Mouse (Mus musculus) layer of hippocampus, adult 11-12 months (tissue): ENCODE measurements at regions not wholly inside any gene's neighbourhood (a gene's known extent, or its start where the extent isn't known, plus 50 kb on each side); places are given as distances from the start of the nearest gene placed in this dataset.

ENCODE experiments used
- DNase-seq: peaks from one replicate; pipeline ENCODE4 v3.0.0; 2022; ENCODE audit warnings: low spot score

- peak; percentile 47 for DNase-seq
These were observed 62.8 kb upstream of the Las1l start for GRCm38 (mm10) chrX:96019556-96019955.

GRCm38 (mm10) chrX:96020407-96020806 lies 63.6 kb upstream of the Las1l start:
- no peak for DNase-seq

GRCm38 (mm10) chrX:96025374-96025773 lies 68.6 kb upstream of the Las1l start:
- DNase-seq = no peak

GRCm38 (mm10) chrX:96025876-96026275 lies 69.1 kb upstream of the Las1l start:
- DNase-seq = peak; percentile 12

- no peak for DNase-seq
These were observed 64.3 kb upstream of the Msn start for GRCm38 (mm10) chrX:96031591-96031990.

- no peak for DNase-seq
These were observed 60.5 kb upstream of the Msn start for GRCm38 (mm10) chrX:96035307-96035706.

GRCm38 (mm10) chrX:96042193-96042592 lies 53.6 kb upstream of the Msn start:
- no peak for DNase-seq
